Mouse (Mus musculus) lung, postnatal 14 days (tissue): ENCODE measurements around the gene Ugt8a.
A peak's percentile ranks its signal among the peaks of the same experiment; 100 is the strongest.

Experiments used
- DNase-seq: peaks from one replicate; pipeline ENCODE4 v3.0.0; 2021

Ugt8a gene

GRCm38 (mm10) chr3:125861601-125862000 is 76.8 kb downstream of the Ugt8a start:
- no peak for DNase-seq

- peak; percentile 15 for DNase-seq
Measured at GRCm38 (mm10) chr3:125849163-125849872, 89.1 kb downstream of the Ugt8a start.

GRCm38 (mm10) chr3:125828051-125828450 is 110.4 kb downstream of the Ugt8a start:
- DNase-seq: no peak

- DNase-seq: no peak
Measured at GRCm38 (mm10) chr3:125827256-125827655, 111.2 kb downstream of the Ugt8a start.

GRCm38 (mm10) chr3:125819741-125820140 is 118.7 kb downstream of the Ugt8a start:
- DNase-seq: peak; percentile 17
